Mouse (Mus musculus) adrenal gland, postnatal 36 days (tissue): ENCODE results near the gene Clec2d. TPM values are rescaled to one million over a fixed set of nuclear protein-coding genes. Genes with fewer than 3 reads are reported as not detected.

Experiments used
- DNase-seq, 2 experiments: peaks; one replicate each; pipeline ENCODE4 v3.0.0; 2021; ENCODE audit warnings: mixed read lengths in 1 of 2
- microRNA-seq: library from miRNA; unstranded; fragments of <30 nt; microRNA quantifications from one replicate; pipeline ENCODE4 v1.2.0, GENCODE M21; 2021
- total RNA-seq, 2 experiments: library from RNA; stranded (reverse); gene quantifications; 2 replicates each; pipeline ENCODE4 v1.2.3; 2021

Gene Clec2d
- total RNA-seq, 2 experiments from 2014 or later: 39.7 to 59.7 TPM

DNA sequence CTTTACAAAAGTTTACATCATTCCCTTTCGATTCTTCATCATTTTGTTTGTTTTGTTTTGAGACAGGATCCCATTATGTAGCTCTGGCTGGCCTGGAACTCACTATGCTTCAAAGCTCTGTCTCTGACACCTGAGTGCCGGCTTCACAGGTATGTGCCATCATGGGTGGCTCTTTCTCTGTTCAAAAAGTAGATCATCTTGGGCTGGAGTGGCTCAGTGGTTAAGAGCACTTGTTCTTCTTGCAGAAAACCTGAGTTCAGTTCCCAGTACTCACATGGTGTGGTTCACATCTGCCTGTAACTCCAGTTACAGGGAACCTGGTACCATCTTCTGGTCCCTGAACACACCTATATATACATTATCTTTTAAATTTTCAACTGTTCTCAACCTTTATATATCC lies 44.7 kb downstream of the Clec2d start:
- no peak for DNase-seq

DNA sequence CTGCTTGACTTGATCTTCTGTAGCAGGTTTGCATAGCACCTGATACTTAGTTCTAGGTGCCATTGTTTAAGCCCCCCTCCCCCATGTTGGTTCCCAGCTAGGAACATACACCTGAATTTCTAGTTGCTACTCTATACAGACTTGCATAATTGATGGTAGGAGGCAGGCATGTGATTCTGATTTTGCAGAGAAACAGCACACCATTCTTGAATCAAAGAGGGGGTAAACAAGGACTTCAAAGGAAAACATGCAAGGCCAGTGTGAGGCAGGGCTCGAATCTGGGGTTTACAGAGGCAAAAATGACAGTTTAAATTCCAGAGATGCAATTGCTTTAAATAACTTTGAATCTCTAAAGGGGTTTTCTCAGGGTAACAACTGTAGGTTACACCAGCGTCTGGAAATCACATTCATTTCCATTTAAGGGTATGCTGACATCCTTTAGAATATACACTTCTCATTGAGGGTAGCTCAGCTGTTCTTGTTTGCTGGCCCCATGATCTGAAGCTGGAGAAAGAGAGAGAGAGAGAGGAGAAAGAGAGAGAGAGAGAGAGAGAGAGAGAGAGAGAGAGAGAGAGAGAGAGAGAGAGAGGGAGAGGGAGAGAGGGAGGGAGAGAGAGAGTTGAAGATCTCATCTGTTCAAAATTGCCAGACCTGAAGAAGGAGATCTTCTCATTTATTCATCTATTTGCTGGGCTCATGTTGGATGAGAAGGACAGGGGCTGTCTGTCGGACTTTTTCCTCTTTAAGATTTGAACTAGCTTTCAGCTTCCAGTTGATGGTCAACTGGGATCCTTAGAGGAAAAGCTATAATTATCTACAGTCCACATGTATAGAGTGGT lies 48.7 kb downstream of the Clec2d start:
- no peak for DNase-seq

DNA sequence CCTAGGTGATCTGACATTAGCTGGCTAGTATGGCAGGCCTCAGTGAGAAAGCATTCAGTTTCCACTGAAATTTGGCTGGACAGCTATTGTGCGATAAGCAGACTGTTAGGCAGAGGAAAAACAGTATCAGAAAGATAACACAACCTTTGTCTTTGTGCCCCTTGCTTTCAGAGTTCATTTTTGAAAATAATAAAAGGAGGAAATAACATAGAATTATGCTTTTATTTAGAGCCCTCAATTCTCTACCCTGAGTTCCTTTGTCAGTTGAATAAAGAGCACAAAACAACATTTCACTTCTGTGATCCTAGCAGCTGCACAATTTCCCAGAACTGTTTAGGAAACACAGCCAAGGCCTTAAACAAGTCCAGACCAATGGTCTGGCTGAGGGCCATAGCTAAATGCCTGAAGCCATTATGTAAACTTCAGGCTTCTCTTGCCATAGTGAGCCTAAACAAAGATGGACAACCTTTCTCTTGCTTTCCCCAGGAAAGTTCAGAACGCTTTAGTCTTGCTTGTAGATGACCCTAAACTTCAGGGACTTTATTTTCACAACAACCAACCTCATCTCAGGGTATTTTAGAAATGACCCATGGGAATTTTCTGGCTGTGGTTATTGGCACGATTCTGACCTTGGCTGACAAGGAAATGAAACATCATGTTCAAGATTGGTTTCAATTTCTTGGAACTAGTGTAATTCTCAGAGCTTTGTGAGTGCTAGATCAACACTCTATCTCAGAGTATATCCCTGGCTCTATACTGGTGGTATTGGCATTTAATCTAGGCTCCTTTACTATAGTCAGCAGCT lies 49.6 kb downstream of the Clec2d start:
- peak; percentile 53 to 68 for DNase-seq

DNA sequence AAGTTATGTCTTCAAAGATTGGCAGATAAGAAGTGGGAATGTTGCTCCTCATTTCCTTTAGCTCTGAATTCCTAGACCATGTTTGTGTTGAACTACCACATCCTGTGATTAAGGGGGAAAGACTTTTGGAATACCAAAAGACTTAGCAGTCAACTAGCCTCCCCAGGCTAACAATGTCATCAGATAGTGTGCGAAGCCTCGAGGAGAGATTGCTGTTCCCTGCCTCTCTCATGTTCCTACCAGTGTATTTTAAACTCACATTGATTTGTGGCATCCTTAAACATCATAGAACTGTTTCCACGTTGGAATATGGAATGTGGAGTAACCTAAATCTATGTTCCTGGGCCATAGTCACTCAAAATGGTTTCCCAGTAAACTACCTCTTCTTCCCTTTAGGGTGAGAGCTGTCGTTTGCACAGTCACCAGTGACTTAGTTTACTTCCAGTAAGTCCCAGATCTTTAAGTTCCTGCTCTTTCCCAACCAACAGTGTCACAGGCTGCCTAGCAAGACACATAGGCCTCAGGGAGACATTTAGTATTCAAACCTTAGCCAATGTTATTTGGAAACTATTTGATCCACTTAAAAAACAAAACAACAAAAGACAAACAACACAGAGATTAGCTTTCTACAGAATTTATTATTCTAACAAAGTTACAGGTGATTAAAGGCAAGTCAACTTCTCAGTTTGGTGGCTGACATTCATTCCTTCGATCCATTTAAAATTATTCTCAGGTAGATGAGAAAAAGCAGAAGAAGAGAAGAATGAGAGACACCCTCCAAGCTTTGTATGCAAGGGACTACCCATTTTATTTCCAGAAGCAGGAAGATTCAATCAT lies 51.8 kb downstream of the Clec2d start:
- no peak for DNase-seq

DNA sequence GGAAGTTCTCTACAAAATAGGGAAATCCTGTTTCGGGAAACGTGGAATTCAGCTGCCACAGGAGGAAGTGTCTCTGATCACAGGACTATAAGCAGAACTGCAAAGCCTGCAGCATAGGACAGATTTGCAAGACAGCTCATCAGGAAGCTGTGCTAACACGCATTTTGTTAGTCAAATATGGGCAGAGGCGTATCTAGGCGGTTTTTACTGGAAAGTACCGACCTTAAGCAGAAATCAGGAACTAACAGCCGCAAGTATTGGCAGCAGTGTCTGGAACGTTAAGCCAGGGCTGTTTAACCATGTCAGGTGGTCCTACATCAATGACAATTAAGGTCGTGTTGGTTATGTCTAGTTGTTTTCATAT lies 52.4 kb downstream of the Clec2d start:
- peak in 1 of 2 experiments; percentile 15 for DNase-seq

DNA sequence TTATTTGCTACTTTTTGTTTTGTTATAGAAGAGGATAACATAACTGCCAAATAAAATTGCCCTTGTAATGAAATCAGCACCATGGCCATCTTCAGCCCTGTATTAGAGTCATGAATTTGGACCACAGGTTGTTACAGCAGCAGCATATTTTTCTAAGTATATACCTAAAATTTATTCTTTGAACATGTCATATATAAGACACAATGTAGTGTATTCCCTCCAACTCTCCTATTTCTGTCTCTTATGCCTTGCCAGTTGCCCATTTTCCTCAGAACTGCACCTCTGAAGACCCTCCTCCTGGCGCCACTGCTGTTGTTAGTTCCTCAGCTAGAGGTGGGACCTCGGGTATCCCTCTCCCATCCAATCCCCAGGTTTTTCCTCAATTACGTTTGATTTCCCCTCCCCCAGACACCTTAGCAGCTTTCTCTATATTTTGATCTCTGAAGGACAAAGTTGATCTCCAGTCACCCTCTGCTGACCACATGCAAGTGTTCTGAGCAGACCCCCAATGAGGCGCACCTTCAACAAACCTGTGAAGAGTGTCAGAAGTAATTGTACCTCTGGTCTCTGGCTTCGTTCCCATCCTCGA lies 53.0 kb downstream of the Clec2d start:
- DNase-seq: no peak

DNA sequence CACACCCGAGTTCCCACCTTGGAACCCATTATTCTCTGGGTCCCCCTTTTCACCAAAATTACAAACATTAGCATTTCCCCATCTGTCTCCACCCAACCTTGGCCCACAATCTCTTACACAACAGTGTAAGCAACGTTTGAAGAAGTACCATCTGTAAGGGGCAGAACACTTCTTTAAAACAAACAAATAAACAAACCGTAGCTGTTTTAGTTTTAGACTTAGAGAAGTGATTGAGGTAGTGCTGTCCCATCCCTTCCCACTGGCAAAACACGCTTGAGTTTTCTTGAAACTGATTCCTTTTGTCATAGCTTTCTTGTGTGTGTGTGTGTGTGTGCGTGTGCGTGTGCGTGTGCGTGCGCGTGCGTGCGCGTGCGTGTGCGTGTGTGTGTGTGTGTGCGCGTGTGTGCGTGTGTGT lies 53.5 kb downstream of the Clec2d start:
- no peak for DNase-seq

DNA sequence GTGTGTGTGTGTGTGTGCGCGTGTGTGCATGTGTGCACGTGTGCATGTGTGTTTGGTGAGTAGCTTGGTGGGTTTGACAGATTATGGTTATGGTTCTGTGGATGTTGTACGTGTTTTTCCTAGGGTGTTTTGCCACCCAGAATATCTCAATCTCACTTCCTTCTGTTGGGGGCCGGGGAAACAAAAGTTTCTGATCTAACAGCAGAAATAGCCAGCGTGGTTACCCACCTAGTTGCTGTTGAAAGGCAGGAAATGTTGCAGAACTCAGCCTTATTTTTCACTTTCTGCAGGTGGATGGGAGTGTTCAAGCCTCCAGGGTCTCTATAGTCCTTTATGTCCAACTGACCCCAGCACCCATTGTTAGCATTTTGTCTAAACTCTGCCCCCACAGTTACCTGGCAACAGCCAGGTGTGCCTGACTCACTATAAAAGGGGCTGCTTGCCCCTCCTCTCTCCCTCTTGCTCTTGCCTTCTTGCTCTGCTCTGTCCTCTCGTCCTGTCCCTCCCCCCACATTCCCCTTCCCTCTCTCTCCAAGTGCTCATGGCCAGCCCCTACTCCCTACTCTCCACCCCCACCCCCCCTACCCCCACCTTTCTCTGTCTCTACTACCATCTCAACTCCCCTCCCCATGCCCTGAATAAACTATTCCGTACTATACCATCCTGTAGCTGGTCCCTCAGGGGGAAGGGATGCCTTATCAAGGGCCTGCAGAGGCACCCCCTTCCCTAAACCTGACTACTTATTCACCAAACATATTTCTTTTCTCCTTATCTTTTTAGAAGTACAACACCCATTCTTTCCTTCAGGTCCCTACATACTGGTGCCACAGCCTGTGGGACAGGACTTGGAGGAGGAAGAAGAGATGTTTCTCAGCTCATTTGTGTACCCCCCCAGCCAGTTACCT lies 54.3 kb downstream of the Clec2d start:
- no peak for DNase-seq

DNA sequence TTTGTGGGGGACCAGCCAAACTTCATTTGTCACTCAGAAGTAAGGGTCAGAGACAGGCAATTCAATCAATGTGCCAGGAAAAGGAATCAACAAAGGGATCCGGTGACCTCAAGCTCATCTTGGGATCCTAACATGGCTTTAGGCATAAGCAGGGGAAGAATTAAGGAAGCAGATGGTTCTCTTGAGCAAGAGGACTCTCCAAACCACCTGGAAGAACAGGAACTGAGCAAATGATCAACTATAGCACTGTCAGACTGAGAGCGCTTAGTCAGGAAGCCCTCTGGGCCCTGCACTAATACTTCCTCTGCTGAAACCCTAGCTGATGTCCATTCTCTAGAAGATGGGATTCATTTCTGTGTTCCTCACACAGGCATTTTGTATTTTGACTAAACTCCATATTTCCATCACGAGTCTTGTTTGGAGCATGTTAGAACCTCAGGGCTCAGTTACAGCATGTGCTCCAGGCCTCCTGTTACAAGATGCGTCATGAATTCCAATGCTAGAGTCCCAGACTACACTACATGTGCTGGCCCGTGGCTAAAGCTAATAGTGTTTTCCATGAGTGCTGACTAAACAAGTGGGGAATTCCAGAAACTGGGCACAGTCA lies 55.5 kb downstream of the Clec2d start:
- DNase-seq: peak in 1 of 2 experiments; percentile 20

Small RNAs within 50 kb of the gene (microRNA-seq; reads per million reads assigned to microRNA genes)
- gene Gm27514: not detected

Other genes starting within 250 kb of the Clec2d start
- 1 to 10 TPM; 2.2 to 3.3 TPM for gene Clec2g, start 246.2 kb upstream of the Clec2d start, total RNA-seq
- gene Klrb1f, start 134.7 kb upstream of the Clec2d start, total RNA-seq: not detected
- gene Clec2e, start 79.7 kb upstream of the Clec2d start, total RNA-seq: not detected
- under 1 TPM; 0.13 to 0.30 TPM for gene Cd69, start 94.8 kb downstream of the Clec2d start, total RNA-seq
- not detected for gene 4922502D21Rik, start 151.2 kb downstream of the Clec2d start, total RNA-seq
- gene Clec12a, start 162.1 kb downstream of the Clec2d start, total RNA-seq: 1 to 10 TPM in 1 of 2 experiments, under 1 TPM in 1; 0.93 to 1.4 TPM
- not detected for gene Clec12b, start 205.3 kb downstream of the Clec2d start, total RNA-seq
- 1 to 10 TPM in 1 of 2 experiments, under 1 TPM in 1; 0.56 to 1.2 TPM for gene Clec1b, start 216.7 kb downstream of the Clec2d start, total RNA-seq
- gene Clec9a, start 228.2 kb downstream of the Clec2d start, total RNA-seq: under 1 TPM; 0.13 to 0.17 TPM